Mouse (Mus musculus) adrenal gland, adult 18-20 months (tissue): ENCODE results near the gene Hsd17b7. TPM values are rescaled to one million over a fixed set of nuclear protein-coding genes. Genes with fewer than 3 reads are reported as not detected.

Experiments
- total RNA-seq, 2 experiments: library from RNA; stranded (reverse); gene quantifications; 1 replicate in 1 of 2; 2 replicates in 1 of 2; pipeline ENCODE4 v1.2.3; 2021

Gene Hsd17b7
- total RNA-seq, 2 experiments from 2014 or later: 16.6 to 95.1 TPM

Other genes starting within 250 kb of the Hsd17b7 start
- gene Rgs4, start 221.6 kb downstream of the Hsd17b7 start, total RNA-seq: 10 to 100 TPM; 45.4 to 52.3 TPM
- under 1 TPM; 0.23 to 0.29 TPM for gene Ccdc190, start 40.6 kb downstream of the Hsd17b7 start, total RNA-seq
- 10 to 100 TPM; 16.3 to 23.5 TPM for gene Ddr2, start 141.5 kb upstream of the Hsd17b7 start, total RNA-seq
- gene Uap1, start 205.7 kb upstream of the Hsd17b7 start, total RNA-seq: 10 to 100 TPM; 68.0 to 84.4 TPM
- gene Uhmk1, start 246.2 kb upstream of the Hsd17b7 start, total RNA-seq: 10 to 100 TPM; 67.1 to 73.7 TPM